Mouse (Mus musculus): Measurements from ENCODE around the gene Rps17. TPM values are rescaled to one million over a fixed set of nuclear protein-coding genes. Genes with fewer than 3 reads are reported as not detected.
A peak's percentile ranks its signal among the peaks of the same experiment; 100 is the strongest.

Rps17 gene
- polyA plus RNA-seq, 1 experiment from 2014 or later, result 1,501 TPM

- H3K4me3 ChIP-seq (replicated peaks; ENCODE audit: low read depth, low read length), result no peak overlapping the region
- 0 out of 2 replicates have a peak, but pooled peaks have one; percentile 40 for ATAC-seq (replicated peaks; ENCODE audit: low FRiP score, low read depth)
- 88% methylated on average over 6 of the region's 6 CpGs for WGBS
- no peak overlapping the region for H3K4me2 ChIP-seq (ENCODE audit: low read length)
- no peaks in the 10 kb centered on the region for H3K27me3 ChIP-seq (ENCODE audit: insufficient read depth, low read length)
- H3K4me1 ChIP-seq (replicated peaks; ENCODE audit: insufficient read depth, low read length), result no peaks in the 10 kb centered on the region
- H3K36me3 ChIP-seq (ENCODE audit: insufficient read depth, low read length), result 0 out of 2 replicates have a peak, but pooled peaks cover 7% of the 10 kb centered on the region
- no peak for DNase-seq (ENCODE audit: low spot score)
- no peak overlapping the region for H3K27ac ChIP-seq
- TF ChIP-seq CTCF (IDR thresholded peaks at IDR 0.05; ENCODE audit: low read depth), result no peak
- H3K9ac ChIP-seq (ENCODE audit: low read depth, low read length), result no peak overlapping the region
- no peaks in the 10 kb centered on the region for H3K9me3 ChIP-seq (replicated peaks; ENCODE audit: low read length)
Observed at GRCm38 (mm10) chr7:81326859-81327258, 18.2 kb downstream of the Rps17 start.

- Histone ChIP-seq H3K27ac (no peak overlapping the region), H3K9ac (ENCODE audit: low read depth, low read length) (no peak overlapping the region), H3K4me1 (replicated peaks; ENCODE audit: insufficient read depth, low read length) (no peaks in the 10 kb centered on the region), H3K4me3 (replicated peaks; ENCODE audit: low read depth, low read length) (no peak overlapping the region), H3K9me3 (replicated peaks; ENCODE audit: low read length) (no peaks in the 10 kb centered on the region), H3K27me3 (ENCODE audit: insufficient read depth, low read length) (no peaks in the 10 kb centered on the region), H3K36me3 (ENCODE audit: insufficient read depth, low read length) (0 out of 2 replicates have a peak, but pooled peaks cover 7% of the 10 kb centered on the region), H3K4me2 (ENCODE audit: low read length) (no peak overlapping the region)
- no peak for DNase-seq (ENCODE audit: low spot score)
- WGBS, result 83% methylated on average over 12 of the region's 12 CpGs
- no peak for ATAC-seq (replicated peaks; ENCODE audit: low FRiP score, low read depth)
- TF ChIP-seq CTCF (IDR thresholded peaks at IDR 0.05; ENCODE audit: low read depth), result no peak
Observed at GRCm38 (mm10) chr7:81326043-81326442, 19.0 kb downstream of the Rps17 start.

DNA sequence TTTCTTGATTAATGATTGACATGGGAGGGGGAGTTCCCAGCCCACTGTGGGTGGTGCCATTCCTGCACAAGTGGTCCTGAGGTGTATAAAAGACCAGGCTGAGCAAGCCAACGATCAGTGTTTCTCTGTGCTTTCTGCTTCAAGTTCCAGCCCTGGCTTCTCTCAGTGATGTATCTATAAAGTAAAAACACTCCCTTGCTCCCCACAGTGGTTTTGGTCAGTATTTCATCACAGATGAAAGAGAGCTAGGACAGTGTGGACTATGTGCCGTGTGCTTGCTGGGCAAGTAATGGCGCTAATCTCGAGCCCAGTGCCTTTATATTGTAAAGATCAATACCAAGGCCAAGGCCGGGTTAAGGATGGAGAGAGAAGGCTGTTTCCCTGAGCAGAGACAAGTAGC is 23.3 kb downstream of the Rps17 start:
- Histone ChIP-seq H3K9ac (ENCODE audit: low read depth, low read length) (no peak overlapping the region), H3K9me3 (replicated peaks; ENCODE audit: low read length) (no peaks in the 10 kb centered on the region), H3K36me3 (ENCODE audit: insufficient read depth, low read length) (0 out of 2 replicates have a peak, but pooled peaks cover under 1% of the 10 kb centered on the region), H3K27me3 (ENCODE audit: insufficient read depth, low read length) (no peaks in the 10 kb centered on the region), H3K4me1 (replicated peaks; ENCODE audit: insufficient read depth, low read length) (no peaks in the 10 kb centered on the region), H3K27ac (no peak overlapping the region), H3K4me3 (replicated peaks; ENCODE audit: low read depth, low read length) (no peak overlapping the region), H3K4me2 (ENCODE audit: low read length) (no peak overlapping the region)
- 80% methylated on average over 5 of the region's 5 CpGs for WGBS
- TF ChIP-seq CTCF (IDR thresholded peaks at IDR 0.05; ENCODE audit: low read depth), result peak; percentile 58
- ATAC-seq (replicated peaks; ENCODE audit: low FRiP score, low read depth) (no peak), DNase-seq (ENCODE audit: low spot score) (peak; percentile 50)

GRCm38 (mm10) chr7:81319749-81320148 is 25.3 kb downstream of the Rps17 start:
- peak; percentile 69 for ATAC-seq (replicated peaks; ENCODE audit: low FRiP score, low read depth)
- Histone ChIP-seq H3K27me3 (ENCODE audit: insufficient read depth, low read length) (no peaks in the 10 kb centered on the region), H3K27ac (no peak overlapping the region), H3K4me1 (replicated peaks; ENCODE audit: insufficient read depth, low read length) (no peaks in the 10 kb centered on the region), H3K4me2 (ENCODE audit: low read length) (no peak overlapping the region), H3K9me3 (replicated peaks; ENCODE audit: low read length) (no peaks in the 10 kb centered on the region), H3K9ac (ENCODE audit: low read depth, low read length) (no peak overlapping the region), H3K36me3 (ENCODE audit: insufficient read depth, low read length) (no peaks in the 10 kb centered on the region), H3K4me3 (replicated peaks; ENCODE audit: low read depth, low read length) (no peak overlapping the region)
- no peak for TF ChIP-seq CTCF (IDR thresholded peaks at IDR 0.05; ENCODE audit: low read depth)
- WGBS, result 52% methylated on average over 6 of the region's 6 CpGs
- no peak for DNase-seq (ENCODE audit: low spot score)

DNA sequence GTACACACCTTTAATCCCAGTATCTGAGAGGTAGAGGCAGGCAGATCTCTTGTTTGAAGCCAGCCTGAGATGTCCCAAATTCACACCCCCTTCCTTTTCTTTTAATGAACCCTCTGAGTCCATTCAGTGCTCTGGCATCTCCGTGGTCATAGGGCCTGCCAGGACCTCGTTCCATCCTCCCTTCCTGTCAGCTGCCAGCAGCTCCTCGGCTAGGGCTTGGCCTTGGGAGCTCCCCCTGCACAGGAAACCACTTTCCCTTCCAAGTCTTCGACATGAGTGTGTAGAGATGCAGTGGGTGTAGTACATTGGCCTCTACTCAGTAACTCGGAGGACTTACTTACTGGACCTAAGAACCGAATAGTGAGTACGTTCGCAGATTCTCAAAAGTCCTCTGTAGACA is 29.5 kb downstream of the Rps17 start:
- no peaks in the 10 kb centered on the region for H3K4me1 ChIP-seq (replicated peaks; ENCODE audit: insufficient read depth, low read length)
- no peak overlapping the region for H3K4me3 ChIP-seq (replicated peaks; ENCODE audit: low read depth, low read length)
- no peak for TF ChIP-seq CTCF (IDR thresholded peaks at IDR 0.05; ENCODE audit: low read depth)
- H3K9me3 ChIP-seq (replicated peaks; ENCODE audit: low read length), result no peaks in the 10 kb centered on the region
- H3K27ac ChIP-seq, result no peak overlapping the region
- H3K4me2 ChIP-seq (ENCODE audit: low read length), result no peak overlapping the region
- DNase-seq (ENCODE audit: low spot score) (no peak), ATAC-seq (replicated peaks; ENCODE audit: low FRiP score, low read depth) (no peak)
- no peaks in the 10 kb centered on the region for H3K36me3 ChIP-seq (ENCODE audit: insufficient read depth, low read length)
- no peaks in the 10 kb centered on the region for H3K27me3 ChIP-seq (ENCODE audit: insufficient read depth, low read length)
- WGBS, result 61% methylated on average over 8 of the region's 8 CpGs
- no peak overlapping the region for H3K9ac ChIP-seq (ENCODE audit: low read depth, low read length)

- H3K9me3 ChIP-seq (replicated peaks; ENCODE audit: low read length), result no peaks in the 10 kb centered on the region
- H3K9ac ChIP-seq (ENCODE audit: low read depth, low read length), result no peak overlapping the region
- TF ChIP-seq CTCF (IDR thresholded peaks at IDR 0.05; ENCODE audit: low read depth), result no peak
Observed at GRCm38 (mm10) chr7:81311581-81311980, 33.5 kb downstream of the Rps17 start.

DNA sequence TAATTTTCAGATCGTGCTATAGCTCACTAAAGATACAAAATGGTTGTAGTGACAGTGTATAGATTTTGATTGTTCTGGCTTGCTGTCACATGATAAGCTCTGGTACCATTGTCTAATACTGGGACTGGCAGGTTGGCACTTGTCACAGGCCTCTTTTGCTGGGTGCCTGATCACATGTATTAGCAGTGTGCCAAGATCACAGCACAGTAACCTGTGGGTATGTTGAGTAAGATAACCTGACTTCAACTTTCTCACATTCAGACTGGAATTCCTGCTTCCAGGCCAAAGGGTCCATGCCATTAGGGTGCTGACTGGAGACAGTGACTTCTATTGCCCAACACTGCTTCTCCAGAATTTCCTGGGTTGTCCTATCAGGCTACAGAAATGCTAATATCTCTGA is 33.9 kb downstream of the Rps17 start:
- DNase-seq (ENCODE audit: low spot score) (no peak), ATAC-seq (replicated peaks; ENCODE audit: low FRiP score, low read depth) (no peak)
- Histone ChIP-seq H3K27me3 (ENCODE audit: insufficient read depth, low read length) (no peaks in the 10 kb centered on the region), H3K4me2 (ENCODE audit: low read length) (no peak overlapping the region), H3K27ac (no peak overlapping the region), H3K4me3 (replicated peaks; ENCODE audit: low read depth, low read length) (no peak overlapping the region), H3K4me1 (replicated peaks; ENCODE audit: insufficient read depth, low read length) (no peaks in the 10 kb centered on the region), H3K9ac (ENCODE audit: low read depth, low read length) (no peak overlapping the region), H3K36me3 (ENCODE audit: insufficient read depth, low read length) (no peaks in the 10 kb centered on the region), H3K9me3 (replicated peaks; ENCODE audit: low read length) (no peaks in the 10 kb centered on the region)
- 94% methylated on average over 1 of the region's 1 CpGs for WGBS
- TF ChIP-seq CTCF (IDR thresholded peaks at IDR 0.05; ENCODE audit: low read depth), result no peak

More at GRCm38 (mm10) chr7:81311581-81311980, 33.5 kb downstream of the Rps17 start:
- no peaks in the 10 kb centered on the region for H3K4me1 ChIP-seq (replicated peaks; ENCODE audit: insufficient read depth, low read length)
- H3K4me3 ChIP-seq (replicated peaks; ENCODE audit: low read depth, low read length), result no peak overlapping the region
- no peak overlapping the region for H3K4me2 ChIP-seq (ENCODE audit: low read length)
- no peak overlapping the region for H3K27ac ChIP-seq
- ATAC-seq (replicated peaks; ENCODE audit: low FRiP score, low read depth) (no peak), DNase-seq (ENCODE audit: low spot score) (no peak)
- no peaks in the 10 kb centered on the region for H3K36me3 ChIP-seq (ENCODE audit: insufficient read depth, low read length)
- no peaks in the 10 kb centered on the region for H3K27me3 ChIP-seq (ENCODE audit: insufficient read depth, low read length)

All from kidney, postnatal 0 days (tissue).